Mouse (Mus musculus) layer of hippocampus, adult 9-10 months (tissue): Measurements from ENCODE around the gene Cd93.

Experiments
- DNase-seq: peaks from one replicate; pipeline ENCODE4 v3.0.0; 2022; ENCODE audit warnings: low spot score

Cd93 gene

DNA sequence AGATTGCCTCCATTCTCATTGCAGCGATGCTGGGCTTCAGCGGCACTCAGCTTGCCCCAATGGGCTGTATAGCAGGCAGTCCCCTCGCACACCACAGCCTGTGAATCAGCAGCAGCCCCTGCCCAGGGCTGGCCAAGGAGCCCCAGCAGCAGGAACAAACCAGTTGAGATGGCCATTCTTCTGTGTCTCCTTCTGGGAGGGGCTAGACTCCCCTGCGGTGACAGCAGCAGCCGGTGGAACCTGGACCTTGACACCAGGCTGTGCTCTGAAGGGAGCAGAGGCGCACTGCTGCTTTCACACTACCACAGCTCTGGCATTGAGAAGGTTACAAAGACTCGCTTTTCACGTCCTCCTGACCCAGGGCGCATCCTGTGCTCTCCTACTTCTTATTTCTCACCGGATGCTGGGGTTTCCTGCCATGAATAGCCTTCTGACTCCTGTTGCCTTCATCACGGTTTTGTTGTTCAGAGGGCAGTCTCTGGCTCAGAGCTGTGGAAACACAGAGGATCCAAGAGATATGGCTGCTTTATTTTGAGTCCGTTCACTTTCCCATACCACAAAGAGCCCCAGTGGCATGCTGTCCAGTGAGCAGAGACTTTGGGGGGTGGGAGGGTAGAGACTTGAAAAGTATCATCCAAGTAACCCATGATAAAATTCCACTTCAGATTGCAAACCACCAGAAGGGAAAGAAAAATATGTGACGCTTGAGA is at the start of gene Cd93:
Gene Cd93 (minus strand): TSS at position 315 of the 710 bp plus-strand sequence.
- no peak for DNase-seq

DNA sequence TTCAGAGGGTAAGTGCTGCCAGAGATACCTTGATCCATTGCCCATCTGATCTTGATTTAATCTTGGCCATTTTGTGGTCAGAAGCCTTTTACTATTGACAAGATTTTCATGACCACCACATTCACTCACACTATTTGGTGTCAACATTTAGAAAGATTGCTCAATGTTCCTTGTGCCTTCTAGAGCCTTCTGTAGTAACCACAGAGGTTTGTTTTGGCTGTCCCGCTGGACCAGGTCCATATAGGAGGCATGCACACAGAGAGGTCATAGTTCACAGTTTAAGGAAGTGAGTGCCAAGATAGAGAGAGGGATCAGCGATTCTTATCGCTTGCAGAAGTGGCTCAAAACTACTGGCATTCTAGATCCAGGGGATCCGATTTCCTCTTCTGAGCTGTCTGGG is 48.7 kb upstream of the Cd93 start:
- no peak for DNase-seq

DNA sequence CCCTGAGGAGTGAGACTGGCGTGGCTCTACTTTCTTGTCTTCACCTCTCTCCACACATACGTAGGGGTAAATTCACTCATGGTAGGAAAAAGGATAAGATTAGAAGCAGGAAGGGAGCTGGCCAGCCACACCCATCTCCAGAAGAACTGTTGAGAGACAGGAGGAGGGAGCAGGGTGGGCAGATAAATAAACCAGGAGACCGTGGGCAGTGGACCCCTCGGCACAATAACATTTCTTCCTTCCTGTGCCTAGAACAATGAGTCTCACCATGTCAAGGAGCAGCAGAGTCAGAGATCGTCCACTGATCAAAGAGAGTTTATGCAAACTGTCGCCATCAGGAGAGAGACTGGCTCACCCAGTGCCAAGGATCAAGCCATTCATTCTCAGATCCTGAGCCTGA is 46.8 kb upstream of the Cd93 start:
- DNase-seq, result no peak

DNA sequence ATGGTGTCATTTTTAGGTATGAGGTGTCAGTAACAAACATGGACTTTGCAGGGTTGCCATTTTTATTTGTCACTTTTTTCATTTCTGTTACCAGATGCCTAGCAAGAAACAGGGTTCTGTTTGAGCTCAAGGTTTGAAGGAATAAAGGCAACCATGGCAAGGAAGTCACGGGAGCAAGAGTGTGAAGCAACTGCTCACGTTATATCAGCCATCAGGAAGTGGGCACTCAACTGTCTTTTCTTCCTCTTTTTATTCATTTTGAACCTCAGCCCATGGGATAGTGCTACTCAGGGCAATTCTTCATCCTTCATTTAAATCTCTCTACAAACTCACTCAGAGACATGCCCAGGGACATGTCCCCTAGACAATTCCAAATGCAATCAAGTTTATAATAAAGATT is 45.5 kb upstream of the Cd93 start:
- no peak for DNase-seq

- no peak for DNase-seq
These were observed 42.2 kb upstream of the Cd93 start for GRCm38 (mm10) chr2:148485576-148485975.

DNA sequence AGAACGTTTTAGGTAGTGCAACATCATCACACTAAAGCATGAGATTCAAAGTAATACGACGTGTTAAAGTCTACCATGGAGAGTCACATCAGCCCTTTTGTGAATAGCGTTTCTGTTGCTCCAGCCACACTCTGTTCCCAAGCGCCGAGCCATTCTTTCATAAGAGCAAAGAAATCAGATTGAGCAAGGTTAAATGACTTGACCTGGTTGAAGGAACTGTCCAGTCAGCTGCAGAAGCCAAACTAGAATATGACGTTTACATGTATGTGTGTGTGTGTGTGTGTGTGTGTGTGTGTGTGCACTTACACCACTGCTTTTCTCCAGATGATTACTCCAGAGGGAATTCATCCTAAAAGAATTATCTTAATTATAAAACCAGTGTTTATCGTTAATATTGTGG is 37.0 kb upstream of the Cd93 start:
- no peak for DNase-seq

DNA sequence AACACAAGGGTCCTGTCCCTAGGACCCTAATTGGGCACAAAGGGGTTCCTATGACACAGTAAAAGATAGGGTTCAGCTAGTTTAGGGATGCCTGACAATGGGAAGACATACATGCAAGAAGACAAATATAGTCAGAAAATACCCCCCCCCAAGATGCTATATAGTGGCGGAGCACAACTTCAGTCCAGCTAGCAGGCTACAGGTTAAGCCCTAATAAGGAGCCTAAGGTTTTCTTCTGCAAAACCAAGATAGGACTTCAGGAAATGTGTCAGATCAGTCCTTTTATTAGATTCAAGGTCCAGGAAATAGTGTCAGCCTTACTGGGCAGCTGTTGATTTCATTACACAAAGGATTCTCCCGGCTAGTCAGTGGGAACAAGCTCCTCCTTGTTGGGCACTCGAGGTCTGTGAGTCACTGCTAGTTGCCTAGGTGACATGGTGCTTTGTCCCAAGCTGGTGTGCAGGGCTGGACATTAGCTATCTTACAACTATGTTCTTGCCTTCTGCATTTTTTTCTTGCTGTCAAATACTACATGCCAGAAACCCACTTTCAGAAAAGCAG is 34.9 kb upstream of the Cd93 start:
- DNase-seq, result no peak

- DNase-seq, result no peak
These were observed 34.0 kb upstream of the Cd93 start for GRCm38 (mm10) chr2:148477346-148477745.

DNA sequence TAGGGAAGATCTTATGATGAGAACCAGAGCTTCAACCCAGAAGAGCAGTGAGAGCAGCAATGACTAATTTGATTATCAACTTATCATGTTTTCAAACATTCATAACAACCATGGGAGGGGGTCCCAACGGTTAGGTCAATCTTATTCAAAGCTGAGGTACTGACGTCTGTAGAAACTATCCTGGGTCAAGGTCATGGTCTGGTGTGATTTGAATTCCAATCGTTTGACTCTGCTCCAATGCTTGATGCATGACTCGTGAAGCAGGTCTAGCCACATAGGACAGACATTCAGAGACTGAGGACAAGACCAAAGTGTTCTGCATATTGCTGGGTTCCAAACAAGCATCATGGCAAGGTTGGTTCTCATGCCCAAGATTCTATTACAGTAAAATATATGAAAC is 33.2 kb upstream of the Cd93 start:
- DNase-seq, result no peak

GRCm38 (mm10) chr2:148475879-148476495 is 32.6 kb upstream of the Cd93 start:
- no peak for DNase-seq

DNA sequence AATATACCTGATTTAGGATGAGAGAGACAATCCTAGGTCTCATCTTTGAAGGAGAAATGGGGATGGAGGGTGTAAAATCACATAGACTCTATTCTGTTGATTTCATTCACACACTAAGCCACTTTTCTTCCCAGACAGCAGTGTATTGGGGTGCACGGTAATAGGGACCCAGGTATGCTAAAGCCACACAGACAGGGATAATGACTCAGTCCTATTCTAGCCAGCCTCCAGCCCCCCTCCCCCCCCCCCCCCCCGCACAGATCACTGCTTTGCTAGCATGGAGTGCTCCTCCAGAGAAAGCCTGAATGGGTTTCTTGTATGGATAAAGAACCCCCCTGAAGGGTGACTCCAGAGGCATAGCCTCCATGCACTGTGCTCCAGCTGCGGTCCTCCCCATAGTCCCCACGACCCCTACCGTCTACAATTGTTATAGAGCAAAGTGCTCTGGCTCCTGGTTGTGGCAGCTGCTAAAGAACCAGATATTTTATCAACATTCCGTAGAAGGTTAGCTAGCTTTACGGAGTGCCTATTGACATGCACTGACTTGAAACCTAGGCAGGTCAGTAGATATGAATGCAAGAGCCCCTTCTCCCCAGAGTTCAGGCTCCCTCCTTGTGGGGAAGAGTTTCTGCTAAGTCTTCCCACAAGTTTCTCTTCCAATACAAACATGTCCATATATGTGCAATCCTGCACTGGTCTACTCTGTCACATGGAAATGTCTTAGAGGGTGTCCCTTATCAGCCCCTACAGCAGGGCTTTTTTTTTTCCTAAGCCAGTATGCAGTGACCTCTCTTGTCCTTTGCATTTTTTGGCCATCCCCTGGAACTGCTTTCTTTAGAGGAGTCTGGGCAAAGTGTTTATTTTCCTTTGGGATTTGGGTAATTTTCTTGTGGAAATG is 26.2 kb upstream of the Cd93 start:
- DNase-seq, result no peak

DNA sequence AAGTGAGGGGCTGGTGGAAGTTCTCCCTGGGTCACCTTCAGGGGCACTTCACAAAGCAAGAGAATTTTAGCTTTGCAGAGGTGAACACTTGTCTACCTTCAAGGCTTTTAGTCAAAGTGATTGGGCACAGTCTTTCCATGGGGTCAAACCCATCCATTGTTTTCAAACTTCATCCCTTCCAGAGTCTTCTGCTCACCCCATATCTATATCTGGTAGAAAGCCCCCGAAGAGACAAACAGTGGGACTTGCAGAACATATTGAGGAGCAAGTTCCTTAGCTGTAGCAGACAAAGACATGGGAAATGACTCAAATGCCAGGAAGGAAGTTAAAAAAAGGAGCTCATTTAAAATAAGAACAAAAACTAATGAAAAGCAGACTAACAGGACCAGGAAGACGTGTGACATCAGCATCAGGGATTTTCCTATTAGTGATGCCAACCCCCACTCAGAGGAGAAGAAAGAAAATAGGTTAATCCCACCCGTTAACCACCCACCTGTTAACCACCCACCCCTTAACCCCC is 24.6 kb upstream of the Cd93 start:
- DNase-seq, result no peak

DNA sequence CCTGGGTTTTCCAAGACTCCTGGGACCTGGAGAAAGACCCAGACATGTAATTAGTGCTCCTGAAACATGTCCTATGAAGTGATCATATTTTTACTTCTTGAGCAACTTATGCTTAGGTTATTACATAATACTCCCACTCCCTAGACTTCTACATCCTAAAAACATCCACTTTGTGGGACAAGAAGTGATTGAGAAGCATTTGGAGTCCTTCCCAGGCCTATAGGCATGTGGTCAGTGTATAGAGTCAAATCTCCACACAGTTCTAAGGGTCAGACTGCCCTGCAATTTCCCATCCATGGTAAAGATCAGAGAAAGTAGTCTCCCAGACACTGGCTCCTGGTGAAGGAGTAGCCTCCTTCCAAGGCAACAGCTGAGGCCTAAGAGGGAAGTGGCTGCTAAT is 12.0 kb upstream of the Cd93 start:
- no peak for DNase-seq

- no peak for DNase-seq
These were observed 10.7 kb upstream of the Cd93 start for GRCm38 (mm10) chr2:148454014-148454542.

DNA sequence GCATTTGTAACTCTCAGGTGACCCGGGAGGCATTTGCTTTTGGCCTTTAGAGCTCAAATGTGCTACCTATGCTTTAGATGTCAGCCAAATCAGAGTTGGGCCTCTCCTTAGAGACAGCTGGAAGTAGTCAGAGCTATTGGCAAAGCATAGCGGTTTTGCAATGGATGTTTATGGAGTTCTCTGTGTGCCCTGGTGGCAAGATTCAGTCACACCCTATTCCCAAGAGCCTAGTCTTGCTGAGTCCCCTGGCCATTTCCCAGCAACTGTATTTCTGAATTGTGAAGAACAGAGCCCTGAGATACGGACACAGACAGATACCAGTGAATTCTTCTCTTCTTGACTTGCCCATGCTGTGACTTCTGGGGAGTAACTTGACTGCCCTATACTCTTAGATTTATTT is 9.7 kb upstream of the Cd93 start:
- no peak for DNase-seq

DNA sequence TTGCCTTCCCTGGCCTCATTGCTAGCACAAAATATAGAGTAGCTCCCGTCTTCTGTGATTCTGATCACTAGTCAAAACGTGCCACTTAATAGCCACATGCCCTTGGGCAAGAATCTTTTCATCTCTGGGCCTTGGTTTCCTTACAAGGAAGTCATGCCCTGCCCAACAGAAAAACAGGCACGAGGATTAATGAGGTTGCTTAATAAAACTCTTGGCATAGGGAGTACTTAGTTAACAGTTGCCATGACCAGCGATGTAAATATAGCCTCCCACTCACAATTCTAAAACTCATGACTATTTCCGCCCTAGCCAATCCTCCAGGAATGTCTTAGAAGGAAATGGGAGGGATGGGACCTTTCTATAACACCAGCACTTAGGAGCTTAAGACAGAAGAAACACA is 8.1 kb upstream of the Cd93 start:
- no peak for DNase-seq

- no peak for DNase-seq
These were observed 7.3 kb upstream of the Cd93 start for GRCm38 (mm10) chr2:148450616-148451015.

- DNase-seq, result no peak
These were observed 6.3 kb upstream of the Cd93 start for GRCm38 (mm10) chr2:148449659-148450058.

GRCm38 (mm10) chr2:148446446-148446845 is 3.1 kb upstream of the Cd93 start:
- DNase-seq, result no peak

DNA sequence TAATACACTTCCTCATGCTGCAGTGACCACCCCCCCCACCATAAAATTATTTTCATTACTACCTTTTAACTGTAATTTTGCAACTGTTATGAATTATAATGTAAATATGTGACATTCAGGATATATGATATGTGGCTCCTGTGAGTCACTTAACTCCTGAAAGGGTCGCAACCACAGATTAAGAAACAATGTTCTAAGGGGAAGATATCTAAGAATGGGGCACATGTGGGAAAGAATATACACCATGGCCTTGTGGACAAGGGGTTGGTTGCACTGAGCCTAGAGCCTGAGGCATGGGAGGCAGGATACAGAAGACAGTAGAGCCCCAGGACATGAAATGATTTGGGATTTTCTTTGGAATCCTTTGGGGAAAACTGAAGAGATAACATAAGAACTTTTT is 2.3 kb upstream of the Cd93 start:
- DNase-seq, result no peak

DNA sequence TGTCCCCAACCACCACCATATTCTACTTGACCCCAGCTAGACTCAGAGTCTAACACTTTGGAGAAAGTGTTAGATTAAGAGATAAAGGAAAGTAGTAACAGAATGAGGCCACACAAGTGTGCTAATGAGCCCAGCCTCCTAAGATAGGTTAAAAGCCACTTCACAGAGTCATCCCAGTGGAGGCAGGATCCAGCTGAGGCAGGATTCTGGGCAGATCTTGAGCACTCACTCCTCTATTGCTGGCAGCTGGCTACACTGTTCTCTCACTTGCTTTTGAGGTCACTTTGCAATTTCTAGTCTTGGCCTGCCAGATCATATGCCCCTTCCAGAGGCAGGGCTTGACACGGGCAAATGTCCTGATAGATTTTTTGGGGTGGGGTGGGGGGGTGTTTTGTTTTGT is 1.1 kb upstream of the Cd93 start:
- DNase-seq, result no peak

DNA sequence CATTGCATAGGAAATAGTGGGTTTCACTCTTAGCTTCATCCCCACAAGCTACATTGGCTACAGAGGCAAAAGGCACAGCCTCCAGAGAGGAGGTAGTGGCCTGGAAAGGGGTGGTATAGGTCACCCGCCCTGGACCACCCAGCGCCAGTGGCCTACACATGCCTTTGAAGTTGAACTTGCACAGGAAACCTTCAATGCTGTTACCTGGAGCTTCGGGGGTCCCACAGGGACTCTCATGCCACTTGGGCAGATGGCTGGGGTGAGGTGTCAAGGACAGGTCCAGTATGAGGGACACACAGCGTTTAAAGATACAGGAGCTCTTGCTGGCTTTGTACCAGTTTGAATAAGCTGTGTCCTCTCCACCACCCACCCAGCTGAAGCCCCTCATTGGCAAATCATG is 653 bp downstream of the Cd93 start:
- no peak for DNase-seq
